Mouse (Mus musculus) kidney, adult 2 months (tissue): ENCODE data around the gene Trabd2b. TPM values are rescaled to one million over a fixed set of nuclear protein-coding genes. Genes with fewer than 3 reads are reported as not detected.
A peak's percentile ranks its signal among the peaks of the same experiment; 100 is the strongest.

Experiments
- DNase-seq: peaks from one replicate; pipeline ENCODE4 v3.0.0; 2021
- H3K27ac ChIP-seq: fragments of 200-500 bp; 2 replicates; pipeline ENCODE4 v1.5.1; 2012; ENCODE audit warnings: low read depth, low read length, control low read depth, inconsistent platforms; ENCODE audit not compliant: insufficient read depth
- H3K27me3 ChIP-seq: fragments of 200-500 bp; replicated peaks from 2 replicates; pipeline ENCODE4 v1.6.1; 2012; ENCODE audit warnings: mild to moderate bottlenecking, moderate library complexity, low read length, inconsistent platforms; ENCODE audit not compliant: control insufficient read depth, insufficient read depth
- H3K36me3 ChIP-seq: fragments of 200-500 bp; 2 replicates; pipeline ENCODE4 v1.6.1; 2012; ENCODE audit warnings: mild to moderate bottlenecking, moderate library complexity, low read length, inconsistent platforms; ENCODE audit not compliant: control insufficient read depth, insufficient read depth
- H3K4me1 ChIP-seq: fragments of 200-500 bp; 2 replicates; pipeline ENCODE4 v1.6.1; 2011; ENCODE audit warnings: low read length; ENCODE audit not compliant: control insufficient read depth, insufficient read depth
- H3K4me3 ChIP-seq: fragments of 200-500 bp; 2 replicates; pipeline ENCODE4 v1.5.1; 2011; ENCODE audit warnings: mild to moderate bottlenecking, low read depth, low read length, control low read depth; ENCODE audit not compliant: insufficient read depth
- CTCF ChIP-seq: fragments of 200-500 bp; conservative IDR thresholded peaks from 2 replicates; pipeline ENCODE4 v1.5.1; 2011; ENCODE audit warnings: low read depth, mild to moderate bottlenecking, control low read depth, low read length, moderate library complexity, mixed read lengths; ENCODE audit not compliant: insufficient read depth, insufficient read length
- POLR2A ChIP-seq: fragments of 200-500 bp; IDR thresholded peaks from one replicate; pipeline ENCODE4 v1.6.1; 2011; ENCODE audit warnings: low read depth, low read length, control low read depth
- WGBS: fragments of 180-500 bp; shearing (Covaris S2); methylation state at CpG from one replicate; pipeline ENCODE4 v1.1.7; 2018; 5-methylcytosine and 5-hydroxymethylcytosine counted together
- polyA plus RNA-seq: library from polyadenylated mRNA; depleted of rRNA; stranded (reverse); fragments of >200 nt; gene quantifications from 2 replicates; pipeline ENCODE4 v1.2.3, GENCODE M21; 2012

Trabd2b gene
- polyA plus RNA-seq, 1 experiment = 32.2 TPM

GRCm38 (mm10) chr4:114568081-114568605, 161.6 kb downstream of the Trabd2b start:
- H3K27ac ChIP-seq = no peak overlapping the region
- WGBS = 58% methylated on average over 1 of the region's 1 CpGs

GRCm38 (mm10) chr4:114578153-114578950, 171.8 kb downstream of the Trabd2b start:
- no peak for TF ChIP-seq CTCF
- TF ChIP-seq POLR2A = no peak
- Histone ChIP-seq H3K4me3 (no peak overlapping the region), H3K4me1 (no peaks in the 10 kb centered on the region), H3K36me3 (no peaks in the 10 kb centered on the region), H3K27me3 (no peaks in the 10 kb centered on the region), H3K27ac (no peak overlapping the region)
- WGBS = 35% methylated on average over 12 of the region's 12 CpGs
- DNase-seq = peak; percentile 20

More at GRCm38 (mm10) chr4:114568081-114568605, 161.6 kb downstream of the Trabd2b start:
- no peak for DNase-seq
- H3K36me3 ChIP-seq = no peaks in the 10 kb centered on the region
- no peak overlapping the region for H3K4me3 ChIP-seq
- no peaks in the 10 kb centered on the region for H3K4me1 ChIP-seq
- no peaks in the 10 kb centered on the region for H3K27me3 ChIP-seq
- TF ChIP-seq CTCF = no peak
- TF ChIP-seq POLR2A = no peak

- Histone ChIP-seq H3K27ac (no peak overlapping the region), H3K4me3 (no peak overlapping the region), H3K36me3 (no peaks in the 10 kb centered on the region), H3K27me3 (no peaks in the 10 kb centered on the region), H3K4me1 (no peaks in the 10 kb centered on the region)
- WGBS = 72% methylated on average over 2 of the region's 2 CpGs
- no peak for DNase-seq
- no peak for TF ChIP-seq POLR2A
- TF ChIP-seq CTCF = no peak
These were observed 177.1 kb downstream of the Trabd2b start for GRCm38 (mm10) chr4:114583546-114584144.

- WGBS = 70% methylated on average over 1 of the region's 1 CpGs
- H3K36me3 ChIP-seq = no peaks in the 10 kb centered on the region; the same call in 1 of the 2 replicates
- H3K27me3 ChIP-seq = no peaks in the 10 kb centered on the region
- no peak for TF ChIP-seq CTCF
- TF ChIP-seq POLR2A = no peak
- H3K4me3 ChIP-seq = no peak overlapping the region
- no peak for DNase-seq
- no peak overlapping the region for H3K27ac ChIP-seq
- H3K4me1 ChIP-seq = no peaks in the 10 kb centered on the region
These were observed 178.2 kb downstream of the Trabd2b start for GRCm38 (mm10) chr4:114584686-114585085.

GRCm38 (mm10) chr4:114593554-114594215, 187.2 kb downstream of the Trabd2b start:
- H3K27ac ChIP-seq = no peak overlapping the region
- H3K36me3 ChIP-seq = no peaks in the 10 kb centered on the region; the same call in 1 of the 2 replicates

GRCm38 (mm10) chr4:114595188-114595701, 188.7 kb downstream of the Trabd2b start:
- 58% methylated on average over 2 of the region's 2 CpGs for WGBS

More at GRCm38 (mm10) chr4:114593554-114594215, 187.2 kb downstream of the Trabd2b start:
- Histone ChIP-seq H3K4me3 (no peak overlapping the region), H3K4me1 (no peaks in the 10 kb centered on the region), H3K27me3 (no peaks in the 10 kb centered on the region)
- DNase-seq = no peak
- TF ChIP-seq CTCF (no peak), POLR2A (no peak)
- 59% methylated on average over 13 of the region's 13 CpGs for whole genome bisulfite sequencing

More at GRCm38 (mm10) chr4:114595188-114595701, 188.7 kb downstream of the Trabd2b start:
- no peak for TF ChIP-seq CTCF
- no peak for TF ChIP-seq POLR2A
- H3K27me3 ChIP-seq = no peaks in the 10 kb centered on the region
- no peak overlapping the region for H3K4me3 ChIP-seq
- H3K36me3 ChIP-seq = no peaks in the 10 kb centered on the region
- no peaks in the 10 kb centered on the region for H3K4me1 ChIP-seq
- no peak for DNase-seq
- H3K27ac ChIP-seq = no peak overlapping the region
